Mouse (Mus musculus): Measurements from ENCODE around the gene Gm35549. TPM values are rescaled to one million over a fixed set of nuclear protein-coding genes. Genes with fewer than 3 reads are reported as not detected.
"Not testable (repeated sequence)": the region's sequence is repeated elsewhere in the genome, so short reads cannot be mapped to it uniquely, and the experiment has no call there.

The Gm35549 gene
- polyA plus RNA-seq, 1 experiment from 2014 or later = not detected

- ATAC-seq = no peak
- no peak overlapping the region for H3K4me2 ChIP-seq
- H3K36me3 ChIP-seq (ENCODE audit: poor library complexity, severe bottlenecking) = peaks cover 96% of the 10 kb centered on the region
- no peak overlapping the region for H3K4me3 ChIP-seq
- no peak overlapping the region for H3K9ac ChIP-seq
- 95% methylated on average over 4 of the region's 4 CpGs for WGBS
- H3K9me3 ChIP-seq (replicated peaks) = peaks cover 10% of the 10 kb centered on the region
- no peaks in the 10 kb centered on the region for H3K4me1 ChIP-seq
- no peak overlapping the region for H3K27ac ChIP-seq
- no peaks in the 10 kb centered on the region for H3K27me3 ChIP-seq
These were observed 11.8 kb upstream of the Gm35549 start for GRCm38 (mm10) chr9:122855617-122856016.

- not testable (repeated sequence) for H3K9me3 ChIP-seq (replicated peaks); ATAC-seq; H3K4me1 ChIP-seq; H3K4me2 ChIP-seq; H3K27ac ChIP-seq; H3K9ac ChIP-seq; H3K4me3 ChIP-seq; H3K27me3 ChIP-seq
- peaks cover 96% of the 10 kb centered on the region for H3K36me3 ChIP-seq (ENCODE audit: poor library complexity, severe bottlenecking)
- 93% methylated on average over 2 of the region's 7 CpGs for WGBS
These were observed 11.3 kb upstream of the Gm35549 start for GRCm38 (mm10) chr9:122855141-122855540.

- 91% methylated on average over 7 of the region's 7 CpGs for whole genome bisulfite sequencing
- no peak for ATAC-seq
- Histone ChIP-seq H3K9me3 (replicated peaks) (no peaks in the 10 kb centered on the region), H3K36me3 (ENCODE audit: poor library complexity, severe bottlenecking) (peaks cover 96% of the 10 kb centered on the region), H3K4me3 (no peak overlapping the region), H3K27ac (no peak overlapping the region), H3K27me3 (no peaks in the 10 kb centered on the region), H3K4me1 (no peaks in the 10 kb centered on the region), H3K4me2 (no peak overlapping the region), H3K9ac (no peak overlapping the region)
These were observed 10.7 kb upstream of the Gm35549 start for GRCm38 (mm10) chr9:122854526-122854925.

- H3K4me3 ChIP-seq, ATAC-seq: not testable (repeated sequence)
- WGBS = 96% methylated on average over 7 of the region's 8 CpGs
These were observed 4.0 kb upstream of the Gm35549 start for GRCm38 (mm10) chr9:122847811-122848311.

GRCm38 (mm10) chr9:122846156-122846555, 2.3 kb upstream of the Gm35549 start:
- Histone ChIP-seq H3K27ac (peak overlapping the region; percentile 48; the same call in 1 of the 2 replicates), H3K36me3 (ENCODE audit: poor library complexity, severe bottlenecking) (peaks cover 29% of the 10 kb centered on the region), H3K27me3 (no peaks in the 10 kb centered on the region), H3K9me3 (replicated peaks) (0 out of 2 replicates have a peak, but pooled peaks cover 3% of the 10 kb centered on the region), H3K4me1 (peaks cover 8% of the 10 kb centered on the region), H3K4me3 (no peak overlapping the region), H3K4me2 (no peak overlapping the region), H3K9ac (no peak overlapping the region)
- peak; percentile 59; the same call in 1 of the 2 replicates for ATAC-seq

More at GRCm38 (mm10) chr9:122847811-122848311, 4.0 kb upstream of the Gm35549 start:
- not testable (repeated sequence) for H3K27me3 ChIP-seq; H3K9me3 ChIP-seq (replicated peaks); H3K4me2 ChIP-seq; H3K4me1 ChIP-seq; H3K27ac ChIP-seq; H3K9ac ChIP-seq
- H3K36me3 ChIP-seq (ENCODE audit: poor library complexity, severe bottlenecking) = peaks cover 46% of the 10 kb centered on the region

- Histone ChIP-seq H3K9ac (no peak overlapping the region), H3K27ac (peak overlapping the region; percentile 48; the same call in 1 of the 2 replicates), H3K4me2 (no peak overlapping the region), H3K9me3 (replicated peaks) (0 out of 2 replicates have a peak, but pooled peaks cover 3% of the 10 kb centered on the region), H3K4me1 (peaks cover 8% of the 10 kb centered on the region), H3K4me3 (no peak overlapping the region), H3K27me3 (no peaks in the 10 kb centered on the region), H3K36me3 (ENCODE audit: poor library complexity, severe bottlenecking) (peaks cover 24% of the 10 kb centered on the region)
- 79% methylated on average over 3 of the region's 3 CpGs for WGBS
- no peak for ATAC-seq
These were observed 1.8 kb upstream of the Gm35549 start for GRCm38 (mm10) chr9:122845621-122846020.

GRCm38 (mm10) chr9:122837680-122838079, 6.2 kb downstream of the Gm35549 start:
- H3K4me2 ChIP-seq = peak overlapping the region; percentile 7; the same call in 1 of the 2 replicates
- H3K27me3 ChIP-seq = no peaks in the 10 kb centered on the region
- no peak overlapping the region for H3K4me3 ChIP-seq
- H3K9ac ChIP-seq = peak overlapping the region; percentile 21; the same call in 1 of the 2 replicates
- no peaks in the 10 kb centered on the region for H3K9me3 ChIP-seq (replicated peaks)
- H3K36me3 ChIP-seq (ENCODE audit: poor library complexity, severe bottlenecking) = peaks cover 9% of the 10 kb centered on the region
- ATAC-seq = peak; percentile 65; the same call in 1 of the 2 replicates
- 29% methylated on average over 16 of the region's 16 CpGs for WGBS
- peak overlapping the region; percentile 77 for H3K27ac ChIP-seq
- peaks cover 24% of the 10 kb centered on the region for H3K4me1 ChIP-seq

- no peak overlapping the region for H3K4me3 ChIP-seq
- peaks cover 9% of the 10 kb centered on the region for H3K36me3 ChIP-seq (ENCODE audit: poor library complexity, severe bottlenecking)
- peaks cover 24% of the 10 kb centered on the region for H3K4me1 ChIP-seq
- 84% methylated on average over 4 of the region's 4 CpGs for WGBS
- H3K9ac ChIP-seq = no peak overlapping the region
- no peaks in the 10 kb centered on the region for H3K9me3 ChIP-seq (replicated peaks)
- H3K27me3 ChIP-seq = no peaks in the 10 kb centered on the region
- peak; percentile 47; the same call in 1 of the 2 replicates for ATAC-seq
- H3K27ac ChIP-seq = peak overlapping the region; percentile 77
- H3K4me2 ChIP-seq = 0 out of 2 replicates have a peak overlapping the region, but pooled peaks have one; percentile 25
These were observed 6.6 kb downstream of the Gm35549 start for GRCm38 (mm10) chr9:122837216-122837615.

GRCm38 (mm10) chr9:122836790-122837189, 7.0 kb downstream of the Gm35549 start:
- peaks cover 9% of the 10 kb centered on the region for H3K36me3 ChIP-seq (ENCODE audit: poor library complexity, severe bottlenecking)
- no peaks in the 10 kb centered on the region for H3K27me3 ChIP-seq
- peak overlapping the region; percentile 25; the same call in 1 of the 2 replicates for H3K4me2 ChIP-seq
- peak overlapping the region; percentile 77 for H3K27ac ChIP-seq
- H3K9me3 ChIP-seq (replicated peaks) = no peaks in the 10 kb centered on the region
- 32% methylated on average over 6 of the region's 6 CpGs for WGBS
- ATAC-seq = peak; percentile 94
- peak overlapping the region; percentile 30 for H3K9ac ChIP-seq
- no peak overlapping the region for H3K4me3 ChIP-seq
- H3K4me1 ChIP-seq = peaks cover 24% of the 10 kb centered on the region

GRCm38 (mm10) chr9:122836126-122836525, 7.7 kb downstream of the Gm35549 start:
- no peaks in the 10 kb centered on the region for H3K9me3 ChIP-seq (replicated peaks)
- 0 out of 2 replicates have a peak, but pooled peaks have one; percentile 43 for ATAC-seq
- 56% methylated on average over 9 of the region's 9 CpGs for WGBS
- no peaks in the 10 kb centered on the region for H3K27me3 ChIP-seq
- H3K4me3 ChIP-seq = no peak overlapping the region
- H3K9ac ChIP-seq = peak overlapping the region; percentile 30; the same call in 1 of the 2 replicates
- peaks cover 24% of the 10 kb centered on the region for H3K4me1 ChIP-seq
- peak overlapping the region; percentile 77 for H3K27ac ChIP-seq
- no peak overlapping the region; the same call in 1 of the 2 replicates for H3K4me2 ChIP-seq
- peaks cover 9% of the 10 kb centered on the region for H3K36me3 ChIP-seq (ENCODE audit: poor library complexity, severe bottlenecking)

GRCm38 (mm10) chr9:122829826-122830380, 13.9 kb downstream of the Gm35549 start:
- peaks cover 47% of the 10 kb centered on the region for H3K36me3 ChIP-seq (ENCODE audit: poor library complexity, severe bottlenecking)
- 82% methylated on average over 4 of the region's 4 CpGs for WGBS
- no peak overlapping the region for H3K4me2 ChIP-seq
- H3K9me3 ChIP-seq (replicated peaks) = no peaks in the 10 kb centered on the region
- no peak overlapping the region for H3K9ac ChIP-seq
- no peak for ATAC-seq
- no peaks in the 10 kb centered on the region for H3K27me3 ChIP-seq
- H3K4me1 ChIP-seq = no peaks in the 10 kb centered on the region
- H3K4me3 ChIP-seq = no peak overlapping the region
- H3K27ac ChIP-seq = no peak overlapping the region

GRCm38 (mm10) chr9:122826743-122827142, 17.1 kb downstream of the Gm35549 start:
- no peak overlapping the region for H3K27ac ChIP-seq
- H3K9me3 ChIP-seq (replicated peaks) = no peaks in the 10 kb centered on the region
- H3K9ac ChIP-seq = no peak overlapping the region
- 95% methylated on average over 4 of the region's 4 CpGs for WGBS
- H3K36me3 ChIP-seq (ENCODE audit: poor library complexity, severe bottlenecking) = peaks cover 51% of the 10 kb centered on the region
- no peaks in the 10 kb centered on the region for H3K27me3 ChIP-seq
- no peak overlapping the region for H3K4me3 ChIP-seq
- no peaks in the 10 kb centered on the region for H3K4me1 ChIP-seq
- no peak overlapping the region for H3K4me2 ChIP-seq
- no peak for ATAC-seq

Measured in forebrain, embryonic 13.5 days (tissue).